Mouse (Mus musculus): ENCODE data around the gene S100a13. TPM values are rescaled to one million over a fixed set of nuclear protein-coding genes. Genes with fewer than 3 reads are reported as not detected.
A peak's percentile ranks its signal among the peaks of the same experiment; 100 is the strongest.

Gene S100a13
- polyA plus RNA-seq (2012; fragmentation: generic; extraction: Trizol) = 96.7 TPM
- long read RNA-seq, experiment 1, partial matches to known transcripts = 188 of 195 reads
- long read RNA-seq, experiment 1, other reads (novel, unspliced or antisense) = 6 of 195 reads
- long read RNA-seq, experiment 2, partial matches to known transcripts = 8 of 9 reads
- long read RNA-seq, experiment 2, other reads (novel, unspliced or antisense) = 1 of 9 reads

GRCm38 (mm10) chr3:90513796-90514590 is at the start of gene S100a13, which contains the start of gene S100a1:
Gene S100a13 (plus strand): TSS chr3:90514435.
Gene S100a1 (minus strand): TSS chr3:90514392.
- H3K4me3 ChIP-seq (ENCODE audit: insufficient read depth, poor library complexity, severe bottlenecking) = peak within 1 kb of the TSS; percentile 35
- H3ac ChIP-seq (ENCODE audit: control insufficient read depth, insufficient read length, low read depth) = peak within 1 kb of the TSS; percentile 63
- peaks cover under 1% of the 10 kb centered on the region for H3K79me3 ChIP-seq (ENCODE audit: low read depth)
- peaks cover 37% of the 10 kb centered on the region for H3K79me2 ChIP-seq (ENCODE audit: control insufficient read depth, insufficient read depth)
- TF ChIP-seq MAX (IDR thresholded peaks at IDR 0.05) (no peak), CTCF (IDR thresholded peaks at IDR 0.05; ENCODE audit: control insufficient read depth, insufficient read depth, insufficient read length) (peak; percentile 8)
- H3K27me3 ChIP-seq (ENCODE audit: control insufficient read depth, insufficient read depth, insufficient read length) = no peaks in the 10 kb centered on the region
- peaks cover 6% of the 10 kb centered on the region for H3K36me3 ChIP-seq (ENCODE audit: control insufficient read depth, insufficient read depth)

DNA sequence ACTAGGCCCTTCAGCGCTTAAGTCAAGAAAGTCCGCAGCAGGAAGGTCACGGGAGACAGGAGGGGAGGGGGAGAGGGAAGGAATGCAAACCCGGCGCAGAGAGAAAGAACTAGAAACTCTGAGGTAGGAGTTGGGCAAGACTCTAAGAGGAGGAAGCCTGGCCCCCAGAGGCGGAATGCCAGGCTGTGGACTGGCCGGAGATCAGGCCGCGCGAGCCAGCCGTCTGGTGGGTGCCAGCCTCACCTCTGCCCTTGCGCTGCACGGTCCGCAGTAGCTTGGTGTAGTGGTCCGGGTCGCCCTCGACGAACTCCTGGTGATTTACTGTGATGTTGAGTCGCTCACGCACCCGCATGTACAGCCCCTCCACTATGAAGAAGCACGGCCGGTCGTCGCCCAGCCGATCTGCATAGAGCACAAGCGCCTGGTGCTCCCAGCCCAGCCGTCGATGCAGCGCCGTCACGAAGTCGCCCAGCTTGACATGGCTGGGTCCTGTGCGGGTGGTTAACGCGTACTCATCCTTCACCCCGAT is 49.6 kb upstream of the S100a13 start:
- Histone ChIP-seq H3K79me2 (ENCODE audit: control insufficient read depth, insufficient read depth) (no peaks in the 10 kb centered on the region), H3K79me3 (ENCODE audit: low read depth) (no peaks in the 10 kb centered on the region), H3ac (ENCODE audit: control insufficient read depth, insufficient read length, low read depth) (no peak overlapping the region), H3K4me3 (ENCODE audit: insufficient read depth, poor library complexity, severe bottlenecking) (no peak overlapping the region), H3K36me3 (ENCODE audit: control insufficient read depth, insufficient read depth) (no peaks in the 10 kb centered on the region), H3K27me3 (ENCODE audit: control insufficient read depth, insufficient read depth, insufficient read length) (peaks cover 5% of the 10 kb centered on the region)
- TF ChIP-seq FOSL1 (IDR thresholded peaks at IDR 0.05; ENCODE audit: insufficient read depth, low read length, poor library complexity, severe bottlenecking) = no peak

- Histone ChIP-seq H3K36me3 (ENCODE audit: control insufficient read depth, insufficient read depth) (no peaks in the 10 kb centered on the region), H3K27me3 (ENCODE audit: control insufficient read depth, insufficient read depth, insufficient read length) (peaks cover 5% of the 10 kb centered on the region), H3K79me2 (ENCODE audit: control insufficient read depth, insufficient read depth) (no peaks in the 10 kb centered on the region), H3K4me3 (ENCODE audit: insufficient read depth, poor library complexity, severe bottlenecking) (no peak overlapping the region), H3ac (ENCODE audit: control insufficient read depth, insufficient read length, low read depth) (peak overlapping the region; percentile 2), H3K79me3 (ENCODE audit: low read depth) (no peaks in the 10 kb centered on the region)
- TF ChIP-seq MYOD1 (IDR thresholded peaks at IDR 0.05; ENCODE audit: control insufficient read depth, insufficient read length, low read depth) (no peak), FOSL1 (IDR thresholded peaks at IDR 0.05; ENCODE audit: insufficient read depth, low read length, poor library complexity, severe bottlenecking) (no peak), MYOG (IDR thresholded peaks at IDR 0.05; ENCODE audit: control insufficient read depth, extremely low read depth, insufficient read length) (no peak), CTCF (IDR thresholded peaks at IDR 0.05; ENCODE audit: control insufficient read depth, insufficient read depth, insufficient read length) (no peak), USF1 (IDR thresholded peaks at IDR 0.05; ENCODE audit: low read depth) (no peak), CEBPB (IDR thresholded peaks at IDR 0.05; ENCODE audit: low read depth) (no peak)
Measured at GRCm38 (mm10) chr3:90465081-90465685, 49.1 kb upstream of the S100a13 start.

DNA sequence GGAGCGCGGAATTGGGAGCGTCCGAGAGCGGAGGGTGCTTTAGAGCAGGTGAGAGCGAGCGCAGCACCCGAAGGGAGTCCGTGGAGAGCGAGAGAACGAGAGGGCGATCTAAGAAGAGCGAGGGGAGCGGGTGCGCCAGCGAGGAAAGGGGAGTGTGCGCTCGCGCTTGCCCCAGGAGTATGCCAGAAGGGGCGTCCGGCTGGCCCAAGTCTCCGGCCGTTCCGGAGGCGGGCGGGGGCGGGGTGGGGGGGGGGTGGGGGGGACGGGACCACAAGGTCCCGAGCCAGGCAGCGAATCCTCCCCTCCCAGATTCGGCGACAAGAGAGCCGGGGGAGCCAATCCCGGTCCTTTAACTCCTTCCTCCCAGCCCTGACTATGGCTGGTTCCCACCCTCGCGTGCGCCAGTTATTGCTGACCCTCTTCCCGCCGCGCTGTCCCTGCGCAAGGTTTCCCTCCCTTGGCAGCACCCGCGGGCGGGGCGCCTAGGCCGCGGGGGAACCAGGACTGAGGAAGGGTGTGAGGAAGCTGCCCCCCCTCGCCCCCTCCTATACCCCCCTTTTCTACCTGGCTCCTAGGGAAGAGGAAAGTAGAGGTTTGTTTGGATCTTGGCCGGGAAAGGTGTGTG is 48.4 kb upstream of the S100a13 start, which contains the start of gene Npr1:
Gene Npr1 (minus strand): TSS at position 181 of the 625 bp plus-strand sequence.
- TF ChIP-seq MYOG (IDR thresholded peaks at IDR 0.05; ENCODE audit: control insufficient read depth, extremely low read depth, insufficient read length) (no peak), USF1 (IDR thresholded peaks at IDR 0.05; ENCODE audit: low read depth) (no peak), FOSL1 (IDR thresholded peaks at IDR 0.05; ENCODE audit: insufficient read depth, low read length, poor library complexity, severe bottlenecking) (no peak), MYOD1 (IDR thresholded peaks at IDR 0.05; ENCODE audit: control insufficient read depth, insufficient read length, low read depth) (no peak), CTCF (IDR thresholded peaks at IDR 0.05; ENCODE audit: control insufficient read depth, insufficient read depth, insufficient read length) (no peak), MAX (IDR thresholded peaks at IDR 0.05) (no peak), CEBPB (IDR thresholded peaks at IDR 0.05; ENCODE audit: low read depth) (no peak)
- no peaks in the 10 kb centered on the region for H3K36me3 ChIP-seq (ENCODE audit: control insufficient read depth, insufficient read depth)

DNA sequence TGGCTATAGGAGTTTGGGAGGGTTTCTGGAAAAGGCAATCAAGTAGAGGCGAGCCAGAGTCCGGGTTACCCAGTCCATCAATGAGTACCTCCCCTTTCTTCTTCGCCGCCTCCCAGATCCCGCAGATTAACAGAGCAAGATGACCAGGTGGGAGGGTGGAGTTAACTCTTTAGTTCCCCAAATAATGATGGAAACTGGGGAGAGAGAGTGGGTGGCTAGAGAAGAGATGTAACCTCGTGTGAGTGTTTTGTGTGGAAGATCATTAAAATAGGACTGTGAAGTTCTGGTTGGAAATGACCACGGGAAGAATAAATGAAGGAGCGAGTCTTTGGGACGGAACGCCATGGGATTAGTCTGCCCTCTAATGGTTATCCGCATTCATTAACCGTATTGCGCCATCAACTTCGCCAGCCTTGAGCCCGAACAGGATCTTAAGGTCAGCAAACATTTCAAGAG is 47.9 kb upstream of the S100a13 start:
- no peaks in the 10 kb centered on the region for H3K36me3 ChIP-seq (ENCODE audit: control insufficient read depth, insufficient read depth)
- TF ChIP-seq CTCF (IDR thresholded peaks at IDR 0.05; ENCODE audit: control insufficient read depth, insufficient read depth, insufficient read length) (peak; percentile 78), MYOG (IDR thresholded peaks at IDR 0.05; ENCODE audit: control insufficient read depth, extremely low read depth, insufficient read length) (no peak), CEBPB (IDR thresholded peaks at IDR 0.05; ENCODE audit: low read depth) (peak; percentile 97)
- H3K27me3 ChIP-seq (ENCODE audit: control insufficient read depth, insufficient read depth, insufficient read length) = peaks cover 5% of the 10 kb centered on the region
- no peaks in the 10 kb centered on the region for H3K79me3 ChIP-seq (ENCODE audit: low read depth)
- no peaks in the 10 kb centered on the region for H3K79me2 ChIP-seq (ENCODE audit: control insufficient read depth, insufficient read depth)
- H3ac ChIP-seq (ENCODE audit: control insufficient read depth, insufficient read length, low read depth) = peak overlapping the region; percentile 32
- H3K4me3 ChIP-seq (ENCODE audit: insufficient read depth, poor library complexity, severe bottlenecking) = peak overlapping the region; percentile 19

More for the DNA sequence above, 48.4 kb upstream of the S100a13 start, which contains the start of gene Npr1:
- Histone ChIP-seq H3K27me3 (ENCODE audit: control insufficient read depth, insufficient read depth, insufficient read length) (peaks cover 5% of the 10 kb centered on the region), H3K79me2 (ENCODE audit: control insufficient read depth, insufficient read depth) (no peaks in the 10 kb centered on the region), H3K79me3 (ENCODE audit: low read depth) (no peaks in the 10 kb centered on the region), H3K4me3 (ENCODE audit: insufficient read depth, poor library complexity, severe bottlenecking) (peak within 1 kb of the TSS; percentile 19), H3ac (ENCODE audit: control insufficient read depth, insufficient read length, low read depth) (peak within 1 kb of the TSS; percentile 32)

Measured in C2C12 (cell line).